Mouse (Mus musculus): ENCODE results near the gene Mpg. TPM values are rescaled to one million over a fixed set of nuclear protein-coding genes. Genes with fewer than 3 reads are reported as not detected.

Gene Mpg
- polyA plus RNA-seq, 1 experiment from 2014 or later = 29.7 TPM

Other genes with a start within 250 kb of the Mpg start
- gene Nsg2, start 226.0 kb upstream of the Mpg start, polyA plus RNA-seq (2014; fragmentation: Nextera tagmentation; extraction: Ambion mirVana) = 3.7 and 4.2 TPM in 2 replicates
- 0.14 and 0.22 TPM in 2 replicates for gene Il9r, start 26.2 kb upstream of the Mpg start, polyA plus RNA-seq (2014; fragmentation: Nextera tagmentation; extraction: Ambion mirVana)
- 43.2 and 46.4 TPM in 2 replicates for gene Snrnp25, start 21.1 kb upstream of the Mpg start, polyA plus RNA-seq (2014; fragmentation: Nextera tagmentation; extraction: Ambion mirVana)
- gene Rhbdf1, start 4.2 kb upstream of the Mpg start, polyA plus RNA-seq (2014; fragmentation: Nextera tagmentation; extraction: Ambion mirVana) = 58.4 and 60.1 TPM in 2 replicates
- 22.3 and 27.0 TPM in 2 replicates for gene Nprl3, start 41.2 kb downstream of the Mpg start, polyA plus RNA-seq (2014; fragmentation: Nextera tagmentation; extraction: Ambion mirVana)
- gene Hba-x, start 49.9 kb downstream of the Mpg start, polyA plus RNA-seq (2014; fragmentation: Nextera tagmentation; extraction: Ambion mirVana) = 79.8 and 206 TPM in 2 replicates
- 6,016 and 7,188 TPM in 2 replicates for gene Hba-a1, start 57.0 kb downstream of the Mpg start, polyA plus RNA-seq (2014; fragmentation: Nextera tagmentation; extraction: Ambion mirVana)
- gene Hbq1b, start 60.5 kb downstream of the Mpg start, polyA plus RNA-seq (2014; fragmentation: Nextera tagmentation; extraction: Ambion mirVana) = 1.2 and 1.7 TPM in 2 replicates
- gene Hba-a2, start 70.0 kb downstream of the Mpg start, polyA plus RNA-seq (2014; fragmentation: Nextera tagmentation; extraction: Ambion mirVana) = 15,250 and 18,270 TPM in 2 replicates
- gene Hbq1a, start 73.6 kb downstream of the Mpg start, polyA plus RNA-seq (2014; fragmentation: Nextera tagmentation; extraction: Ambion mirVana) = 1.0 and 1.8 TPM in 2 replicates
- gene Sh3pxd2b, start 121.3 kb downstream of the Mpg start, polyA plus RNA-seq (2014; fragmentation: Nextera tagmentation; extraction: Ambion mirVana) = 28.7 and 31.3 TPM in 2 replicates
- gene Ubtd2, start 228.9 kb downstream of the Mpg start, polyA plus RNA-seq (2014; fragmentation: Nextera tagmentation; extraction: Ambion mirVana) = 86.4 and 95.9 TPM in 2 replicates